Mouse (Mus musculus) stomach, postnatal 0 days (tissue): ENCODE results near the gene Ppp1r12c. TPM values are rescaled to one million over a fixed set of nuclear protein-coding genes. Genes with fewer than 3 reads are reported as not detected.
A peak's percentile ranks its signal among the peaks of the same experiment; 100 is the strongest.
"Not testable (repeated sequence)": the region's sequence is repeated elsewhere in the genome, so short reads cannot be mapped to it uniquely, and the experiment has no call there.

ENCODE experiments used
- ATAC-seq: fragments of 200-750 bp; cut with Nextera tagmentation; 2 replicates; pipeline ENCODE4 v1.8.0; 2017; ENCODE audit not compliant: low FRiP score, low TSS enrichment
- DNase-seq: peaks from one replicate; pipeline ENCODE4 v3.0.0-alpha.2; 2016; ENCODE audit warnings: low spot score
- H3K27ac ChIP-seq: fragments of 300-500 bp; sonication (generic); replicated peaks from 2 replicates; pipeline ENCODE4 v1.5.1; 2014; ENCODE audit warnings: mild to moderate bottlenecking, control low read depth
- H3K27me3 ChIP-seq: fragments of 300-500 bp; sonication (generic); 2 replicates; pipeline ENCODE4 v1.6.1; 2014; ENCODE audit warnings: low read length; ENCODE audit not compliant: control insufficient read depth, insufficient read depth
- H3K36me3 ChIP-seq: fragments of 300-500 bp; sonication (generic); 2 replicates; pipeline ENCODE4 v1.6.1; 2014; ENCODE audit warnings: low read length, mixed read lengths; ENCODE audit not compliant: control insufficient read depth, insufficient read depth
- H3K4me1 ChIP-seq: fragments of 300-500 bp; sonication (generic); replicated peaks from 2 replicates; pipeline ENCODE4 v1.6.1; 2014; ENCODE audit warnings: antibody characterized with exemption; ENCODE audit not compliant: control insufficient read depth, insufficient read depth
- H3K4me2 ChIP-seq: fragments of 300-500 bp; sonication (generic); replicated peaks from 2 replicates; pipeline ENCODE4 v1.6.1; 2014; ENCODE audit warnings: low read depth, mild to moderate bottlenecking, control low read depth, moderate library complexity
- H3K4me3 ChIP-seq: fragments of 300-500 bp; sonication (generic); 2 replicates; pipeline ENCODE4 v1.5.1; 2014; ENCODE audit warnings: low read depth, low read length, control low read depth
- H3K9ac ChIP-seq: fragments of 300-500 bp; sonication (generic); 2 replicates; pipeline ENCODE4 v1.6.1; 2014; ENCODE audit warnings: mild to moderate bottlenecking, low read length, control low read depth, mixed read lengths
- H3K9me3 ChIP-seq: fragments of 300-500 bp; sonication (generic); 2 replicates; pipeline ENCODE4 v1.6.1; 2016; ENCODE audit warnings: low read length; ENCODE audit not compliant: control insufficient read depth
- CTCF ChIP-seq: IDR thresholded peaks from 2 replicates; pipeline ENCODE4 v1.5.1; 2016; ENCODE audit warnings: antibody characterized with exemption, low read depth, mild to moderate bottlenecking, moderate library complexity
- EP300 ChIP-seq: optimal IDR thresholded peaks from 2 replicates; pipeline ENCODE3; 2016; ENCODE audit warnings: antibody characterized with exemption
- WGBS: fragments of 180-500 bp; shearing (Covaris S2); extraction: QIAGEN DNeasy Blood & Tissue Kit; methylation state at CpG from one replicate; pipeline ENCODE4 v1.1.7; 2014; 5-methylcytosine and 5-hydroxymethylcytosine counted together
- polyA plus RNA-seq: library from polyadenylated mRNA; unstranded; fragments of >200 nt; fragmentation: Nextera tagmentation; extraction: Ambion mirVana; gene quantifications from 2 replicates; pipeline ENCODE4 v1.2.1, GENCODE M21; 2015

Gene Ppp1r12c
- polyA plus RNA-seq, 1 experiment from 2014 or later, result 39.5 TPM

DNA sequence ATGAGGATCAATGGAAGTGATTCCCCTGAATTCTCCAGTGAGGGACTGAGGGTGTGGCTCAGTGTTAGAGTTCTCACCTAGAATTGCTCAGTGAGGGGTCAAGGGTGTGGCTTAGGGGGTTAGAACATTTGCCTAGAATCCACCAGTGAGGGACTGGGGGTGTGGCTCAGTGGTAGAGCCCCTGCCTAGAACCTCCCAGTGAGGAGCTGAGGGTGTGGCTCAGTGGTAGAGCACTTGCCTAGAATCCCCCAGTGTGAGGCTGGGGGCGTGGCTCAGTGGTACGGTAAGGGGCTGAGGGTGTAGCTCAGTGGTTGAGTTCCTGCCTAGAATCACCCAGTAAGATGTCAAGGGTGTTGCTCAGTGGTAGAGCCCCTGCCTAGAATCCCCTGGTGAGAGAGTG lies 37.5 kb upstream of the Ppp1r12c start:
- TF ChIP-seq EP300, result no peak
- no peak for TF ChIP-seq CTCF
- H3K36me3 ChIP-seq, result no peaks in the 10 kb centered on the region
- no peak overlapping the region for H3K4me3 ChIP-seq
- no peak for ATAC-seq
- no peak overlapping the region for H3K27ac ChIP-seq
- H3K27me3 ChIP-seq, result no peaks in the 10 kb centered on the region
- no peak overlapping the region for H3K9ac ChIP-seq
- H3K9me3 ChIP-seq, result no peaks in the 10 kb centered on the region
- no peaks in the 10 kb centered on the region for H3K4me1 ChIP-seq
- no peak overlapping the region for H3K4me2 ChIP-seq
- WGBS, result 63% methylated on average over 2 of the region's 2 CpGs
- DNase-seq, result no peak

- TF ChIP-seq CTCF, result no peak
- no peak for TF ChIP-seq EP300
- 44% methylated on average over 4 of the region's 4 CpGs for WGBS
- Histone ChIP-seq H3K4me1 (no peaks in the 10 kb centered on the region), H3K27me3 (no peaks in the 10 kb centered on the region), H3K4me3 (no peak overlapping the region), H3K36me3 (no peaks in the 10 kb centered on the region), H3K4me2 (no peak overlapping the region), H3K9ac (no peak overlapping the region), H3K9me3 (no peaks in the 10 kb centered on the region), H3K27ac (no peak overlapping the region)
- DNase-seq, result no peak
- ATAC-seq, result no peak
These were observed 35.7 kb upstream of the Ppp1r12c start for GRCm38 (mm10) chr7:4537181-4537580.

DNA sequence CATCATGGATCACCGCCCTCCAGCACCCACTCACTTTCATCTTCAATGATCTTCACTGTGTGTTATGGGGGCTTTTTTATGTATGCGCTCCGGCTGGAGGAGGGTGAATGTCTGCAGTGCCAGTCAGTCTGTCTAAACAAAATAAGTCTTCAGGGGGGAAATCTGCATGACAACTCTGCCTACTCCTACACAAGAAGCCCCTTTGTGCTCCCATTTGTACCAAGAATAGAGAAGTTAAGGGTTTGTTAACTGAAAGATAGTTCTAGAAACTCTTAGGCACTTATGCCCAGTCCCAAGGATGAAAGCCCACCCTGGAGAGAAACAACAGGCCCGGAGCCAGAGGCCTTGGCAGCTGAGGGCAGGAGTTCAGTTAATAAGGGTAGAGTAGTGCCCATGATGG lies 34.9 kb upstream of the Ppp1r12c start:
- H3K9ac ChIP-seq, result no peak overlapping the region
- no peak overlapping the region for H3K4me2 ChIP-seq
- H3K4me1 ChIP-seq, result no peaks in the 10 kb centered on the region
- WGBS, result 87% methylated on average over 4 of the region's 4 CpGs
- no peaks in the 10 kb centered on the region for H3K36me3 ChIP-seq
- ATAC-seq (no peak), DNase-seq (no peak)
- H3K27me3 ChIP-seq, result no peaks in the 10 kb centered on the region
- H3K27ac ChIP-seq, result no peak overlapping the region
- TF ChIP-seq EP300, result no peak
- no peak overlapping the region for H3K4me3 ChIP-seq
- no peaks in the 10 kb centered on the region for H3K9me3 ChIP-seq

GRCm38 (mm10) chr7:4532005-4532729 lies 30.7 kb upstream of the Ppp1r12c start, which contains the start of gene Dnaaf3:
Dnaaf3 (minus strand) TSS chr7:4532453.
- peak within 1 kb of the TSS; percentile 36 for H3K4me3 ChIP-seq
- peak within 1 kb of the TSS; percentile 57 for H3K4me2 ChIP-seq
- H3K9ac ChIP-seq, result no peak within 1 kb of the TSS; the same call in 1 of the 2 replicates
- 3% methylated on average over 28 of the region's 28 CpGs for WGBS
- TF ChIP-seq EP300, result no peak
- TF ChIP-seq CTCF, result no peak
- no peaks in the 10 kb centered on the region for H3K36me3 ChIP-seq
- ATAC-seq (peak; percentile 93), DNase-seq (peak; percentile 88)
- no peaks in the 10 kb centered on the region; the same call in 1 of the 2 replicates for H3K4me1 ChIP-seq
- no peaks in the 10 kb centered on the region for H3K27me3 ChIP-seq
- no peak within 1 kb of the TSS for H3K27ac ChIP-seq
- H3K9me3 ChIP-seq, result no peaks in the 10 kb centered on the region

DNA sequence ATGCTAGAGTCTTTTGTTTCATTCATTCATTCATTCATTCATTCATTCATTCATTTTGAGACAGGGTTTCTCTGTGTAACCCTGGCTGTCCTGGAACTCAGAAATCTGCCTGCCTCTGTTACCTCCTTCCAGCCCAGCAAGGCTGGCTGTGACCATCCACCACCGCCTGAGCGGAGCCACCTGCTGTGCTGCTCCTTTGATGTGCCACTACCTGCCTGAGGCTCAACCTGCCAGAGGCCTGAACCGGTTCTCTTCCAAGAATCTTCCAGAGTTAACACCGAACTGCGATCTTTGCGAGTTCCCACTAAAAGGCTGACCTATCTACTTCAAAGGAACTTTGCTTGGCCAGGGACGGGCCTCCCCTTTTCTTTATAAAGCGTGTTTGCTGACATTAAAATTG lies 28.7 kb upstream of the Ppp1r12c start:
- not testable (repeated sequence) for H3K4me3 ChIP-seq, H3K4me1 ChIP-seq, ATAC-seq, DNase-seq, H3K27ac ChIP-seq, H3K36me3 ChIP-seq, H3K27me3 ChIP-seq, H3K9me3 ChIP-seq, H3K4me2 ChIP-seq, H3K9ac ChIP-seq
- WGBS, result 30% methylated on average over 7 of the region's 8 CpGs

- WGBS, result 63% methylated on average over 18 of the region's 18 CpGs
- Histone ChIP-seq H3K36me3 (no peaks in the 10 kb centered on the region), H3K9ac (no peak overlapping the region), H3K27ac (no peak overlapping the region), H3K4me2 (peak overlapping the region; percentile 63), H3K4me1 (no peaks in the 10 kb centered on the region; the same call in 1 of the 2 replicates), H3K27me3 (no peaks in the 10 kb centered on the region), H3K9me3 (no peaks in the 10 kb centered on the region), H3K4me3 (no peak overlapping the region)
- ATAC-seq (no peak), DNase-seq (no peak)
- TF ChIP-seq EP300, result no peak
- TF ChIP-seq CTCF, result no peak
These were observed 25.8 kb upstream of the Ppp1r12c start for GRCm38 (mm10) chr7:4527302-4527689.
